Mouse (Mus musculus) midbrain, embryonic 14.5 days (tissue): ENCODE measurements around the gene Tnc. TPM values are rescaled to one million over a fixed set of nuclear protein-coding genes. Genes with fewer than 3 reads are reported as not detected.

Experiments used
- ATAC-seq: fragments of 200-750 bp; cut with Nextera tagmentation; 2 replicates; pipeline ENCODE4 v1.8.0; 2017; ENCODE audit warnings: moderate number of reproducible peaks, moderate library complexity; ENCODE audit not compliant: low FRiP score, low TSS enrichment
- DNase-seq: peaks from one replicate; pipeline ENCODE4 v3.0.0-alpha.2; 2015
- H3K27ac ChIP-seq: fragments of 300-500 bp; sonication (generic); replicated peaks from 2 replicates; pipeline ENCODE4 v1.5.1; 2014; ENCODE audit warnings: mild to moderate bottlenecking, low read depth, low read length, moderate library complexity
- H3K27me3 ChIP-seq: fragments of 300-500 bp; sonication (generic); 2 replicates; pipeline ENCODE4 v1.6.1; 2014; ENCODE audit warnings: low read length, control low read depth, mixed read lengths; ENCODE audit not compliant: control insufficient read depth, insufficient read depth
- H3K36me3 ChIP-seq: fragments of 300-500 bp; sonication (generic); 2 replicates; pipeline ENCODE4 v1.6.1; 2014; ENCODE audit warnings: low read length, control low read depth; ENCODE audit not compliant: control insufficient read depth, insufficient read depth
- H3K4me1 ChIP-seq: fragments of 300-500 bp; sonication (generic); 2 replicates; pipeline ENCODE4 v1.6.1; 2014; ENCODE audit warnings: mild to moderate bottlenecking, antibody characterized with exemption, low read length, control low read depth; ENCODE audit not compliant: control insufficient read depth, insufficient read depth
- H3K4me2 ChIP-seq: fragments of 300-500 bp; sonication (generic); 2 replicates; pipeline ENCODE4 v1.6.1; 2014; ENCODE audit warnings: mild to moderate bottlenecking, low read length, moderate library complexity
- H3K4me3 ChIP-seq: fragments of 300-500 bp; sonication (generic); replicated peaks from 2 replicates; pipeline ENCODE4 v1.5.1; 2014; ENCODE audit warnings: low read depth, low read length
- H3K9ac ChIP-seq: fragments of 300-500 bp; sonication (generic); replicated peaks from 2 replicates; pipeline ENCODE4 v1.6.1; 2014; ENCODE audit warnings: mild to moderate bottlenecking, low read length, moderate library complexity
- H3K9me3 ChIP-seq: fragments of 300-500 bp; sonication (generic); 2 replicates; pipeline ENCODE4 v1.6.1; 2016; ENCODE audit warnings: low read length, control low read depth, mixed read lengths; ENCODE audit not compliant: control insufficient read depth
- WGBS: fragments of 180-500 bp; shearing (Covaris S2); extraction: QIAGEN DNeasy Blood & Tissue Kit; methylation state at CpG from one replicate; pipeline ENCODE4 v1.1.7; 2014; 5-methylcytosine and 5-hydroxymethylcytosine counted together
- polyA plus RNA-seq: library from polyadenylated mRNA; unstranded; fragments of >200 nt; fragmentation: Nextera tagmentation; extraction: Ambion mirVana; gene quantifications from 2 replicates; pipeline ENCODE4 v1.2.1, GENCODE M21; 2014

Tnc gene
- polyA plus RNA-seq, 1 experiment from 2014 or later = 63.8 TPM

DNA sequence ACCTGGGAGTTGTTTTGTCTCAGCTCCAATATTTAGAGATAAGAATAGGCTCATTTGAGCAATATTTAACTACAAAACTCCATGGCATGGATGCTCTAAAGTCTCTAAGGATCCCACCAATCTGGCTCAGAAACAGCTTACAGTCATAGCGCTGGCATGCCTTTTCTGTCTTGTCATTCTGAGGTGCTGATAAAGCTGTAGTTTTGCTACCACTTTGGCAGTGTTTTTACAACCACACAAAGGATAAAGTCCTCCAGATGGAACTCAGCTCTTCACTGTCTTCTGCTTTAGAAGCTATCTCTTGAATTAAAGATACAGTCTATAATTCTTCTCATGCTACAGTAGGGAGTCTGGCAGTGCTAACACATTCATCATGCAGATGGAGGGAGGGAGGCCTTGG is 56.6 kb downstream of the Tnc start:
- ATAC-seq (no peak), DNase-seq (no peak)
- Histone ChIP-seq H3K4me1 (no peaks in the 10 kb centered on the region), H3K4me2 (no peak overlapping the region), H3K4me3 (no peak overlapping the region), H3K27ac (no peak overlapping the region), H3K9me3 (no peaks in the 10 kb centered on the region), H3K9ac (no peak overlapping the region), H3K27me3 (no peaks in the 10 kb centered on the region), H3K36me3 (no peaks in the 10 kb centered on the region)
- 100% methylated on average over 1 of the region's 1 CpGs for WGBS

DNA sequence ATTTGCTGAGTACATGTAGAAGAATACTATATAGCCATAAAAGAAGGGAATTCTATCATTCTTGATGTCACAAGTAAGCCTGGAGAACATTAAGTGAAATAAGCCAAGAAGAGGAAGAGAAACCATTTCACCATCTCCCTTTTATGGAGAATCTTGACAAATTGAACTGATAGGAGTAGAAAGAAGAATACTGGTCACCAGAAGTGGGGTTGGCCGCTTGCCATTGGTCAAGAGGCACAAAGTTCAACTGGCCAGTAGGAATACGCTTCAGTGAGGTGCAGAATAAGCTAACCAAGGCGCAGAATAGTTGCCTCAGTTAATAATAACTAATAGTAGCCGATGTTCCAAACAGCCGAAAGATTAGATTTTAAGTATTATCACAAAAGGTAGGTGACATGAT is 58.7 kb downstream of the Tnc start:
- no peak overlapping the region for H3K4me2 ChIP-seq
- ATAC-seq = no peak
- DNase-seq = no peak
- no peaks in the 10 kb centered on the region for H3K27me3 ChIP-seq
- no peak overlapping the region for H3K27ac ChIP-seq
- H3K9ac ChIP-seq = no peak overlapping the region
- H3K36me3 ChIP-seq = no peaks in the 10 kb centered on the region
- WGBS = 96% methylated on average over 5 of the region's 5 CpGs
- no peak overlapping the region for H3K4me3 ChIP-seq
- H3K4me1 ChIP-seq = no peaks in the 10 kb centered on the region
- no peaks in the 10 kb centered on the region for H3K9me3 ChIP-seq

DNA sequence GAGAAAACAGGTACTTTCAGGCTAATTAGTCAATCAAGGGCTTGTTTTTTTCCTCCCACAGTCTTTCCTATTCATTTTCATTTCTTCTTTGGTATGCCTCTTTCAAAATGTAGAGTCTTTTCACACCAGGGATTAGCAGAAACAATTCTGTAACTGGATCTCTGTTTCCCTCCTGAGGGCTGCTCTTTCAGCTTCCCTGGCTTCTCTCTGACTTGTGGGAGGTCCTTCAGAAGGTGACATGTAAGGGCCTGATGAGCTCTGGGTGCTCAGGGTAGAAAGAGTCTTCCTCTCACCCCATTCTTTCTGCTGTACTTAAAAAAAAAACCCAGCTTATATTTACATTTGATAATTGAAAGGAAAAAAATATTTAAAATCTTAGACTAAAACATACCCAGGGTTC is 60.2 kb downstream of the Tnc start:
- no peak overlapping the region for H3K4me3 ChIP-seq
- ATAC-seq (no peak), DNase-seq (no peak)
- H3K9me3 ChIP-seq = no peaks in the 10 kb centered on the region
- no peaks in the 10 kb centered on the region for H3K36me3 ChIP-seq
- no peaks in the 10 kb centered on the region for H3K27me3 ChIP-seq
- H3K27ac ChIP-seq = no peak overlapping the region
- H3K4me2 ChIP-seq = no peak overlapping the region
- no peaks in the 10 kb centered on the region for H3K4me1 ChIP-seq
- H3K9ac ChIP-seq = no peak overlapping the region

DNA sequence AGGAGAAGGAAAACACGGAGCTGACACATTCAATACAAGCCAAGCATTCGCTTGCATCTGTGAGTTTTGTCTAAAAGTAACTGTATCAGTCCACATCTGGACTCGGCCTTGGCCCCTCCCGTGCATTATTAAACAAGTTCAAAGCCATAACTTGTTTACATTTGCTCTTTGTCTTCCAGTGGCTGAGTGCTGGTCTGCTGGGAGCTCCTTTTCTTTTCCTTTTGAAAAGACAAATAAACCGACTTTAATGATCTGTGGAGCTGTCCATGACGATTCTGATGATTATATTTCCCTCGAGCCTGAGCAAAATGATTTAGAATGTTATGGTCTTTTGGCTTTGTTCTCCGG is 63.7 kb downstream of the Tnc start:
- no peak for ATAC-seq
- no peak overlapping the region for H3K4me2 ChIP-seq
- no peaks in the 10 kb centered on the region for H3K27me3 ChIP-seq
- H3K4me3 ChIP-seq = no peak overlapping the region
- H3K9ac ChIP-seq = no peak overlapping the region
- H3K9me3 ChIP-seq = no peaks in the 10 kb centered on the region
- 75% methylated on average over 8 of the region's 8 CpGs for WGBS
- H3K4me1 ChIP-seq = no peaks in the 10 kb centered on the region
- no peak overlapping the region for H3K27ac ChIP-seq
- no peak for DNase-seq
- no peaks in the 10 kb centered on the region for H3K36me3 ChIP-seq

DNA sequence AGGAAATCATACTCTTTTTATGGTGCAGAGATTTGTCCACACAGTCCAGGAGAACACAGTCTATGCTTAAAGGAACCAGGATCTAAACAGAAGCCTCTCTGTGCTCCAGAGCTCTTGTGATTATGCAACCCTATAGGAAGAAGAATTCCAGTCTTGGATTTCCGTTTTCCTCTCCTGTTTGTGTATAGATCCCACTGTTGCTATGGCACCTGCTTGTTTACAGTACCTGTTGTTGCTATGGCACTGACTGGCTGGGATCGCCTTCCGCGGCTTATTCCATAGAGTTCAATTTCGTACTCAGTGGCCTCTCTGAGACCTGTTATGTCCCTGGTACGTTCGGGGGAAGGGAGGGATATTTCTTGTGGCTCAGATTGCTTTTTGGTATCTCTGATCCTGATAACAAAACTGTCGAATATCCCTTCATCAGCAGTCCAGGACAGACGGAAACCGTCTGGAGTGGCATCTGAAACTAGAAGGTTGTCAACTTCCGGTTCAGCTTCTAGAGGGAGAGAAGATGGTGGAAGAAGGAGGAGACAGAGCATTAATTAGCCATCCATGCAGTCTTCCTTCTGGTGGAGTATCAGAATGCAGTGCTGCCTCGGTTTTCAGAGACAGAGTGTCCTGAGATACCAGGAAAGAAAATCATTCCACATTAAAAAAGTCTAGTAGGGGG is 64.3 kb downstream of the Tnc start:
- Histone ChIP-seq H3K36me3 (no peaks in the 10 kb centered on the region), H3K9ac (no peak overlapping the region), H3K27ac (no peak overlapping the region), H3K4me3 (no peak overlapping the region), H3K4me1 (no peaks in the 10 kb centered on the region), H3K27me3 (no peaks in the 10 kb centered on the region), H3K4me2 (no peak overlapping the region), H3K9me3 (no peaks in the 10 kb centered on the region)
- DNase-seq (peak; percentile 32), ATAC-seq (no peak)
- 80% methylated on average over 12 of the region's 12 CpGs for WGBS

DNA sequence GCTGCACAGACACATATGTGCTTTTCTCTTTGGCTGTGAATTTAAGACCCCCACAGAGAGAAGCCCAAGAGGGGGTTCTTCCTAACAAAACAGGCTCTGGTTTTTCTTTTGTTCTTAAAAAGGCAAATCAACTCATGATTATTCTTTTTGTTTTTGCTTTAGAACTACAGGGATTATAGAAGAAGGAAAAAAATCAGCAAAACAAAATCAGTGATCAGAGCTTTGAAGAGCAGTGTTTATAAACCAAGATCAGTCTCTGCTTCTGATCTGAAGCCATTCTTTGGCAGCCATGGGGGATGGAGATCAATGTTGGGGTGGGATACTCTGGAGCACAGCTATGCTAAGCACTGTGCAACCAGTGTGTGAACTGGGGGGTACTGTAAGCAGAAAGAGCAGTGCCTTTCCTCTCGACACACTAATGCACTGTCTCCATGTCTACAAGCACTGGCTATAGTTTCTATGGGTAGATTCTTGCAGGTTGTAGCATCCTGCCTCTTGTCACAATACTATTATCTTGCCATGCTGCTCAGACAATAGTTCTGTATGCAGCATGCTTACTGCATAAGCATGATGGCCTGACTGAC is 66.5 kb downstream of the Tnc start:
- H3K27ac ChIP-seq = no peak overlapping the region
- H3K9me3 ChIP-seq = no peaks in the 10 kb centered on the region
- H3K27me3 ChIP-seq = no peaks in the 10 kb centered on the region
- H3K9ac ChIP-seq = no peak overlapping the region
- no peaks in the 10 kb centered on the region for H3K4me1 ChIP-seq
- DNase-seq (no peak), ATAC-seq (no peak)
- no peak overlapping the region for H3K4me3 ChIP-seq
- H3K4me2 ChIP-seq = no peak overlapping the region
- H3K36me3 ChIP-seq = no peaks in the 10 kb centered on the region
- WGBS = 63% methylated on average over 1 of the region's 1 CpGs

DNA sequence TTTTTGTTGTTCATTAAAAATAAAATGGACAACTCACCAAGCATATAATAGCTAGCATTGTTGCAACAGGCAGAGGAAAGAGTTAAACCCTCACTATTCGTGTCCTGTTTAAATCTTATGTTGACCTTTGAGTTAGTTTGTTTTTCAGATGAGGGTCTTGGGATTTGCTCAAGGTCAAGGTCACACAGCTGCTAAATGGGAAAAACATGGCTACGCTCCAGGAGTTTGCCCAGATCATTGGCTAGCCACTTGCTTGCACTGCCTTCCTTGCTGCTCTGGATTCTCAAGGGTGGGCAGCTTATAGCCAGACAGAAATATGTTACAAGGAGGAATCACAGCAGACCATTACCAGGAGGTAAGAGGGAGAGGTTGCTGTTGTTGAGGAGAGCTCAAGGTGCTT is 67.2 kb downstream of the Tnc start:
- Histone ChIP-seq H3K36me3 (no peaks in the 10 kb centered on the region), H3K9me3 (no peaks in the 10 kb centered on the region), H3K27me3 (no peaks in the 10 kb centered on the region), H3K4me2 (no peak overlapping the region), H3K4me1 (no peaks in the 10 kb centered on the region), H3K9ac (no peak overlapping the region), H3K27ac (no peak overlapping the region), H3K4me3 (no peak overlapping the region)
- ATAC-seq (no peak), DNase-seq (no peak)
- WGBS = 43% methylated on average over 2 of the region's 2 CpGs

DNA sequence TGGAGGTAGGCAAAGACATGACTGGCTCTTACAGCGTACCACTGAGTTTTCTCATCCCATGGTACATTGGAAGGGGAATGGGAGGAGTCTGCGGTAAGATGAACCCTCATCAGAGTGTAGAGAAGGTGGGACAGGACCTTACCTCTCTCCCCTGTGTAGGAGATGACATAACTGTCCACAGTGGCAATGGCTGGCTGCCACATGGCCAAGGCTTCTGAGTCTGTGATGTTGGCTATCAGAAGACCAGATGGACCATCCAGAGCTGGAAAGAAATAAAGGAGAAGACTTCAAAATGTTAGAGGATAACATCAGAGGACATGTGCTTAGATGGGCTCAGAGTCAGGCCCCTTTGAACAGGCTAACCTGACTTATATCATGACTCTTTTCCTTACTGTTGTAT is 74.3 kb downstream of the Tnc start:
- Histone ChIP-seq H3K36me3 (no peaks in the 10 kb centered on the region), H3K9me3 (no peaks in the 10 kb centered on the region), H3K27ac (no peak overlapping the region), H3K9ac (no peak overlapping the region), H3K27me3 (no peaks in the 10 kb centered on the region), H3K4me1 (no peaks in the 10 kb centered on the region), H3K4me3 (no peak overlapping the region), H3K4me2 (no peak overlapping the region)
- DNase-seq = no peak
- no peak for ATAC-seq
- WGBS = 90% methylated on average over 2 of the region's 2 CpGs

DNA sequence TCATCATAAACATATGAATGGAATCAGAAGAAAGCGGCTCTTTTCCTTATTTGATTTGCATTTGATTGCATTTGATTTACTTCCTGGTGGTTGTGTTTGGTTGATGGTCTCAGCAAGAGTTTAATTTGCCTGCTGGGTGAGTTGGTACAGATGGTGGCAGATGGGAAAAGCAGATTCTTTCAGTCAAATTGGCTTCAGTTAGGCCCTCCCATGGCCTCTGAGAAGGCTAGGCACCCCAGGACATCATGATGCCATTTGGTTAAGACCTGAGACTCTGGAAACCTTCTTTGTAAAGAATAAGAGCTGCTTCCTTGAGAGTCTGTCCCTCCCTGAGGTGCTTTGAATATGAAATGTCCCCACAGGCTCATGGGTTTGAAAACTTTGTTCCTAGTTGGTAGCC is 75.1 kb downstream of the Tnc start:
- H3K36me3 ChIP-seq = no peaks in the 10 kb centered on the region
- no peak overlapping the region for H3K4me2 ChIP-seq
- no peak overlapping the region for H3K27ac ChIP-seq
- H3K9ac ChIP-seq = no peak overlapping the region
- ATAC-seq = no peak
- 67% methylated on average over 1 of the region's 1 CpGs for WGBS
- no peaks in the 10 kb centered on the region for H3K27me3 ChIP-seq
- no peaks in the 10 kb centered on the region for H3K4me1 ChIP-seq
- no peaks in the 10 kb centered on the region for H3K9me3 ChIP-seq
- no peak for DNase-seq
- H3K4me3 ChIP-seq = no peak overlapping the region
